Mouse (Mus musculus): ENCODE measurements around the gene Zfpm1.

The Zfpm1 gene

DNA sequence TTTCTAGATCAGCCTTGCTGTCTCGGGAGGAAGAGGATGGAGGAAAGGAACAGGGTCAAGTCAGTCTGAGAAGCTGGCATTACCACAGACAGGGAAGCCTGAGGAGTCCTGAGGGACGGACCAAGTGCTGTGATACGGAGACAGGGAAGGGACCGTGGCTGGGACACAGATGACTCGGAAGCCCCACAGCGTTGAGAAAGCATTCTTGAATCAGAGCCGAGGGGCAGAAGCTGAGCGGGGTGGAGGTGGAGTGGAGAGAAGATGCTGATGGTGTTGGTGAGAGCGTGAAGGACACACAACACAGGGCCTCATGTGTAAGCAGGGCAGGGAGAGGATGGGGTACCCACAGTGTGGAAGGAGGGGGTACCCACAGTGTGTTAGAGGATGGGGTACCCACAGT, 13.4 kb downstream of the Zfpm1 start:
- in situ Hi-C loops (cut with MboI, MseI) = no loop called here

DNA sequence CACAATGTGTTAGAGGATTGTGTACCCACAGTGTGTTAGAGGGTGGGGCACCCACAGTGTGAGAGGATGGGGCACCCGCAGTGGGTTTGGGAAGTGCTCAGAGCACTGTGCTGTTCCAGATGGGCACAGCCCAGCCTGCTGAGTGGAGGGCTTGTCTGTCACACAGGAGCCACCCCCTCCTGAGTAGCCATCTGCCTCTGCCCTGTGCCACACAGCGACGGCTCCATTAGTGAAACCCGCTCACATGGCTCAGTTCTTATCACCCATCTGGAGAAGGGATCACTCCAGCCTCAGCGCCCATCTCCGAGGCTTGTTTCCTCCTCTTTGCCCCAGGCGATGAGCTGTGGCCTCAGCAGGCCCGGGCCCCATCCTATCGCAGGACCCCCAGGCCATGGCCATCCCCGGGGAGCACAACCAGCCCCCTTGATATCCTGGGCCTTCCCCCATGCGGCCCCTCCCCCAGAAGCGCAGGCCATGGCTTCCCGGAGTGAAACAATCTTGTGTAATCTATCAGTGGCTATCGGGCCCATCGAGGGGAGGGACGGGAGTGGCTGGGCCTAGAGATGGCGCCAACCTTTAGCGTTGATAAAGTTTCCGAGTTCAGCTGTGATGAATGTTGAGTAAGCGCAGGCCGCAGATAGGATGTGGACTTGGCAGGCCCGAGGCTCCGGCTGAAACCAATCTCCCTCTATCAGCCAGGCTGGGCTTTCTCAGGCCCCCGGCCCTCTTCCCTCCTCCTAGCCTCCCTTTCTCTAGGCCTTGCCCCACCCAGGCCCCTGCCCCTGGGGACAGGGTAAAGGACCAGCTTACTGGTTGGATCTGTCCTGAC, 14.4 kb downstream of the Zfpm1 start:
- in situ Hi-C loops (cut with MboI, MseI) = no loop called here

DNA sequence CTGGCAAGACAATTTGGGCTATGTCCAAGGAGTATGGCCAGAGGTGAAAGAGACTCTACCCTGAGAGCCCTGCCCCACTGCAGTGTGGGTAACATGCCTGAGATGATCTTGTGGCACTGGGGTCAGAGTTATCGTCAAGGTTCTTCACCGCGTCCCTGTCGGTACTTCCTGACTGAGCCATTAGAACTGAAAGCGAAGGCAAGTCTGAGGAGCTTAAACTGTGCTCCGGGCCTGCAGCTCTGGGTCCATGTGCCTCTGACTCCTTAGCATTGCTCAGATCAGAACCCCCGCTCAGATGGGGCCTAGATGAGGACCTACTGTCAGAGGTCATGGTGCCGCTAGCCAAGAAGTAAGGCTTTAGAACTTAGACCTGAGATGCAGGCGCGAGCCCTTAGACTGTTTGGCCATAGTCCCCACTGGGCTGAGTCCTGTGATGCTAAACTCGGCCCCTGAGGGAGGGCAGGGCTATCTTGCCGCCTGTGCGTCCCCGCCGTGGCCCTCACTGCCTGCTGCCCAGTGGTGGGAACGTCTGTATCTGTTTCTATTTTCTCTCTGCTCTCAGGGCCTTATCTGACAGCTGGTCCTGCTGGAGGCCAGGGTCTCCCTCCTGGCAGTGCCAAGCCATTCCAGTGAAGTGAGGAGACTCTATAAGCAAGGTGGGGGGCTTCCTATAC, 17.8 kb downstream of the Zfpm1 start:
- in situ Hi-C loops (cut with MboI, MseI) = no loop called here

DNA sequence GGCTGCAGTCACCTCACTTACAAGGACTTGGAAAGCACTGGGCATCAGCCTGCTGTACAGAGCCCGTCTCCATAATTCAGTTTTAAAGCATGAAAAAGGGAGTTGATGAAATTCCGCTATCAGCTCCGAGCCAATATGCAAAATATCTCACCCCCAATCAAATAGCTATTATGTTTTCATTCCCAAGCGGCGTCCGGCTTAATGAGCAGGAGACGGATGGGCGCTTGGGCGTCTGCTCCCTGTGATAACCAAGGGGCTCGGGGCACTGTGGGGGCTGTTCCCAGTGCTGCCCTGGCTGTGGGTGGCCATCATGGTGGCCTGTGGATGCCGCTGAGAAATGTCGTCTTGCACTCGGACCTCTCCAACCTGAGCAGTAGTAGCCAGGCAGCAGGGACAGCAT, 19.1 kb downstream of the Zfpm1 start:
- in situ Hi-C loops (cut with MboI, MseI) = no loop called here

DNA sequence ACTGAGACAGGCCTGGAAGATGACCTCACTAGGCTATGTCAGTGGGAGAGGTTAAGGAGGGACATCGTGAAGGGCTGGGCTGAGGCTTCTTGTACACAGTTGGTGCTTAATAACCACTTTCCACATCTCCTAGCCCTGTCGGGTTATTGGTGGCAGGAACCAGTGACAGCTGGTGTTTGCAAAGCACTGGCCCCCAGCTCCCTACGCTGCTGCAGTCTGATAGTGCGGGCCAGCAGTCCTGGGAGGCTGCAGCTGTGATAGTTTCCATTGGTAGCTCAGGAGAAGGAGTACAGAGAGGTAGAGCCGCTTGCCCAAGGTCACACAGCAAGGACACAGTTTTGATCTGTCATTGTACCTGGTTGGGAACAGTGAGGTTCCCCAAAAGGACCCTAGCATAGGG, 19.9 kb downstream of the Zfpm1 start:
- in situ Hi-C loops (cut with MboI, MseI) = no loop called here

DNA sequence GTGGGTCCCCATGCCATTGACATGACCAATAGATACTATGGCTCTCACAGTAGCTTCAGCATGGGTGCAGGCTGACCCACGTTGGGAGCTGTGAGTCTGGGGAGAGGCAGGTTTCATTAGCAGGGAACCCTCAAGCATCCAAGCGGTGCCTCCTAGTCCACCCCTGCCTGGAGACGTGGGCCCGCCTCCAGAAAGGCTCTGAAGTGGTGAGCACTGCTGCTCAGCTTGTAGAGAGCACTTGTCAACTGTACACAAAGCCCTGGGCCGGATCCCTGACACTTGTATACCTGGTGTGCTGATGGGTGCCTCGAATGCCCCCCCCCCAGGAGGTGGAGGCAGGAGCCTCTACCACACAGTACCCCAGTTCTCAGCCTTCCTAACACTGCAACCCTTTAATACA, 21.5 kb downstream of the Zfpm1 start:
- in situ Hi-C loops (cut with MboI, MseI) = no loop called here

DNA sequence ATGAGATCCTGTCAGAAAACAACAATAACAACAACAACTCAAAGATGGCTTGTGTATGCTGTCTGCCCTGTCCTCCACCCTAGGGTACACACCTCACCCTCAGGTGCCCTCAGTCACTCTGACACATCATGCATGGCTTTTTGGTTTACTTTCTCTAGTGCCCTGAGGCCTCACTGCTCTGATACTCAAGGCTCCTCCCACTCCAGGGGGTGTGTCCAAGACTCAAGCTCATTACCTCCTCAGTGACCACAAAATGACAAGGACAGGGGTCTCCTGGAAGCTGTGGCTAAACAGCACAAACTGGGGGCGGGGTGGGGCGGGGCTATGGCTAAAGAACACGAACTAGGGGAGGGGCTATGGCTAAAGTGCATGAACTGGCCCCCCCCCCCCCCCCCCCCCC, 22.1 kb downstream of the Zfpm1 start:
- in situ Hi-C loops (cut with MboI, MseI) = no loop called here

DNA sequence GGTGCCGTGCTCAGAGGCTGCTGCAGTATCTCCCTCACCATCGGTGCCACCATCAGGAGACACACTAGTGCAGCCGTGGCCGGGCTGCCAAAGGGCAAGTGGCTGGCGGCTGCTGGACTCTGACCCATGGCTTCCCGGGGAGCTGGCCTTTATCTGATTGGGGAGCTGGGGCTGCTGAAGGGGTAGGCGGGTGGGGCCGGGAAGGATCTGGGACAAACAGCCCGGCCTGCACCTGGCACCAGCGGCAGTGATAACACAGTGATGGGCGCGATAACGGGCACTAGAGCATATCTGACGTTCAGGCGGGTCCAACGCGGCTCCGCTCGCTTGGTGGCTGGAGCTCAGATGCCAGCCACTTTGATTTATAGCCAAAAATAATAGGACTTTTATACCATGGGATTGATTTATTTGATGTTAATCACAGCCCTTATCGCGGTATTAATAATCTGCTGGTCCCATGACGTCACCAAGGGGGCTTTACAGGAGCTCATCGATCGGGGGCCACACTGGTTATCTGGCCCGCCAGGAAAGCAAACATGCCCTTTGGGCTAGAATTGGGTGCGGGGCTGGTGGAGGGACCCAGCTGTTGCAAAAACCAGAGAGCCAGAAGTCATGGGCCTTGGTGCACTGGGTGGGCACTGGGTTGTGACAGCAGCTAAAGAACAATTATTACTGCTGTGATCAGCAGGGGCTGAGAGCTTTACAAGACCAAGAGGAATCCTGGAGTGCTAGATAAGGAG, 24.9 kb downstream of the Zfpm1 start:
- in situ Hi-C loops (cut with MboI, MseI) = no loop called here

DNA sequence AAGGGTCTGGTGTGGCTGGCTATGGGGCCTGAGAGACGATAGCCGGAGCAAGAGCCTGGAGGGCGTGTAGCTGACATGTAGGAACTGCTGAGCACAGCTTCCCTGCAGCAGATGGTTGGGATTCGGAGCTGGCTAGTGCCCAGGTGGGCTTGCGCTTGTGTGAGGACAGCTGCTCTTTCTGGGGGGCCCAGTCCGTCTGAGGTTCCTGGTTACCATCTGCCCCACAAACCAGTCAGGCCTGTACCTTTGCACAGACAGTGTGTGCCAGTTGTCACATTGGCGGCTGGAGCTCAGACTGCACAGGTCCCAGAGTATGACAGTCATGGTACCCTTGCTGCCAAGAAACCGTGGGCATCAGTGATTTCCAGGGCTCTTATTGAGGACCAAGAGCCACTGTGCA, 25.9 kb downstream of the Zfpm1 start:
- in situ Hi-C loops (cut with MboI, MseI) = no loop called here

DNA sequence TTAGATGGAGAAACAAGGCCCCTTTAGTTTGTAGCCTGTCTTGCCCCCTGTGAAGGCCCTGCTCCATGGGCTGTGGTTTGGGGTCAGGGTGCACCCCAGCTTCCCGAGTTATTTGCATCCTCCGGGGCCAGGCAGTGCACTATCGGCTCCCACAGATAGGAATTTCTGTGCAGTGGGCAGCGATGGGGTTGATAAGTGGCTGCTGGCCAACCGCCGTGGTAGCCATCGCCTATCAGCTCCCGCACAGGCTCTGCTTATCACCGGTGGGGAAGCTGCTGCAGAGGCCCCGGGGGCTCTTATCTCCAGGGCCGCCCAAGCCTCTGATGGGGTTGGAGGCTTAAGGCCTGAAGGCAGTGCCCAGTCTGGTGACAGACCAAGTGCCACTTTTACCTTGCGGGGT, 27.3 kb downstream of the Zfpm1 start:
- in situ Hi-C loops (cut with MboI, MseI) = no loop called here

DNA sequence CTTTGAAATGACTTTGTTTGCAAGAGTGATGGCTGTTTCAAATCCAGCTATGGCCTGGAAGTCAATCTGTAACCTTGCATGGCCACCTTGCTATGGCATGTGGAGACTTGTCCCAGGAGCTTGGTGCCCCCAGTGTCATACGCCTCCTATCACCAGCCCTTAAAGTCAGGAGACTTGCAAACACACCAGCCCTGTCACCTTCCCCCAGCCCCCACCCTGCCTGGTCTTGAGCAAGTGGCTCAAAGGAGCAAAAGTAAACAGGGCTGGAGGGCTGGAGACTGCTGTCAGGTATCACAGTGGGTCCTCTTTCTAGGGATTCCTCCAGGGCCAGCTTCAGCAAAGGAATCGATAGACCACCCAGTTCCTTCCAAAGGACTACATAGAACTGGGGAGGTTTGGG, 29.2 kb downstream of the Zfpm1 start:
- in situ Hi-C loops (cut with MboI, MseI) = no loop called here

DNA sequence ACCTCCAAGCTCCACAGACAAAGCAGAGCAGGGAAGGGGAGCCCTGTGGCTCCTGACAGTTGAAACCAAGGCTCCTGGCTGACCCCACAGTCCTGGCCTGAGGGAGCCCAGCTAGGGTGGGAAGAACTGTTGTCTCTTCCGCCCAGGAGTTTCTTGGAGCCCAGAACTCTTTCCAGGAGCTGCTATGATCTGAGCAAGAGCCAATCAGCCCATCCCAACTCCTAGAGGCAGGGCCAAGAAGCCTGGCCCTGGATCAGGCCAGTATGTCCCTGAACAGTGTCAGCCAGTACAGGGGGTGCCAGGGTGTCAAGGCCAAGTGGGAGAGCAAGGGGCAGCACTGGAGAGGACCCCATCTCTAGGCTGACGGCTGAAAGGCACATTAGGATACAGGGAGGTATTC, 30.6 kb downstream of the Zfpm1 start:
- in situ Hi-C loops (cut with MboI, MseI) = no loop called here

DNA sequence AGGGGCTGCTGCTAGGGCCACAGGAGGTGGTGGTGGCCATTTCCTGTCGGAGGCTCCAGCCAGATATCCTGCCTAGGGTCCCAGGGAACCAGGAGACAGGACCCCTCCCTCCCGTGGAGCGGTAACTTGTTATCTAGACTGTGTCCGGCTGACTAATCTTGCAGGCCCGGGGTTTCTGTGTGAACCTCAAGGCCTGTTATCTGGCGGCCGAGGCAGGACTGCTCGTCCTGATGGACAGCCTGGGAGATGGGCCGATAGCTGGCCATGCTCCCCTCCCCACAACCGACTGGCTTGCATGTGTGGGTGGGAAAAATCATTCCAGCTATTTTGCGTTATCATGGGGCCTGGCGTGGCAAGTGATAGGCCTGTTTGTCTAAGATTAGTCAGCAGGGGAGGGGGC, 31.4 kb downstream of the Zfpm1 start:
- in situ Hi-C loops (cut with MboI, MseI) = no loop called here

DNA sequence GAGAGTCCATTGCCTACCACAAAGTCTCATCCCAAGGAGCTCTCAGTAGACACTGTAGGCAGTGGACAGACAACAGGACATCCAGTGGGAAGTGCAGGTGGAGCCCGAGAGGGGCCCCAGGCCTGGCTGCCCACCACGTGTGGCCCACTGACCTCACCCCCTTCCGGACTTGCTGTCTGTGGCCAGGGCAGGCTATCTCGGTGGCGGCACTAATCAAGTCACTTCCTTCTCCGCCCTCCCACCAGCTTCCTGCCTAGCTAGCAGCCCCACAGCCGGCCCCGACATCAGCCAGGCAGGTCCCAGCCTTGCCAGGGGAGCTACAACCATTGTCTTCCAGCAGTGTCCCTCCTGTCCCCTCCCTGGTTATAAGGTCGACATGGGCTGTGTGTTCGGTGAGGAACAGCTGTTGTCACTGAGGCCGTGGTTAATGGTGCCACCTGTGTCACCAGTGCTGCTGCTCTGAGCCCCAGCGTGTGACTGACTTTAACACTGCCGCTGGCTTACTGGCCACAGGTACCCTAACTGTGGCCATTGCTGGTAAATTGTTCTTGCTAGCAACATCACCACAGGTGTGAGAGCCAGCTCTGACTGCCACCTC, 33.1 kb downstream of the Zfpm1 start:
- in situ Hi-C loops (cut with MboI, MseI) = no loop called here

DNA sequence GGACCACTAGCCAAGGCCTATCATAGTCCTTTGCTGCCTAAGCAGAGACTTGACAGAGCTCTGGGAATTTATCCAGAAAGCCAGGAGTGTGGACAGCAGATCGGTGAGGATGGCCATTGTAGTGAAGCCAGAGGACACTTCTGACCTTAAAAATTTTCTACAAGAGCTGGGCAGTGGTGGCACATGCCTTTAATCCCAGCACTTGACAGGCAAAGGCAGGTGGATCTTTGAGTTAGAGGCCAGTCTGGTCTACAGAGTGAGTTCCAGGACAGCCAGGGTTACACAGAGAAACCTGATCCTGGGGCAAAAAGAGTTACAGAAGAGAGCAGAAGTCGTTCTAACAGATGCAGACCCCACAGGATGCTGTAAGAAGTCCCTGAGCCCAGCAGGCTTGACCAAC, 34.5 kb downstream of the Zfpm1 start:
- in situ Hi-C loops (cut with MboI, MseI) = no loop called here

DNA sequence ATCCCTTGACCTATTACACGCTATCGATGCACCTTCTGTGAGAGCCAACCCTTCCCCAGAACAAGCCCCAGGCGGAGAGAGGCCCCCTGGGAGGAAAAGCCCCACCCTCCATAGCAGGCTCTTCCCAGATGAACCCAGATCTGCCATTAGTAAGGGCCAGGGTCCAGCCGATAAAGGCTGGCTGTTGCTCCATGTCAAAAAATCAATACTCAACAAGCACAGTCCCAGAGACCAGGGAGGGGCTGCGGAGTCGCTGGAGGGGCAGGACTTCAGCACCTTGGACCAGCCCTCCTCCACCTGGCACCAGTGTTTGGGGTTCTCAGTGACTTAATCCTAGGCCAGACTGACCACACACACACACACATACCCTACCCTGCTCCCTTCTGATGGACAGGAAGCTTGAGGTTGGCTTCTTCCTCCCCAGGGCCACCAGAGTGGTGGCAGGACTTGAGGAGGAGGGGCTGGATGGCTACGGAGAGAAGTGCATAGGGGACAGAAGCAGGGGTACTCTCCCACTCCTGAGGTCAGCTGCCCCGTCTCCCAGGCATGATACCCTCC, 36.1 kb downstream of the Zfpm1 start:
- in situ Hi-C loops (cut with MboI, MseI) = no loop called here

DNA sequence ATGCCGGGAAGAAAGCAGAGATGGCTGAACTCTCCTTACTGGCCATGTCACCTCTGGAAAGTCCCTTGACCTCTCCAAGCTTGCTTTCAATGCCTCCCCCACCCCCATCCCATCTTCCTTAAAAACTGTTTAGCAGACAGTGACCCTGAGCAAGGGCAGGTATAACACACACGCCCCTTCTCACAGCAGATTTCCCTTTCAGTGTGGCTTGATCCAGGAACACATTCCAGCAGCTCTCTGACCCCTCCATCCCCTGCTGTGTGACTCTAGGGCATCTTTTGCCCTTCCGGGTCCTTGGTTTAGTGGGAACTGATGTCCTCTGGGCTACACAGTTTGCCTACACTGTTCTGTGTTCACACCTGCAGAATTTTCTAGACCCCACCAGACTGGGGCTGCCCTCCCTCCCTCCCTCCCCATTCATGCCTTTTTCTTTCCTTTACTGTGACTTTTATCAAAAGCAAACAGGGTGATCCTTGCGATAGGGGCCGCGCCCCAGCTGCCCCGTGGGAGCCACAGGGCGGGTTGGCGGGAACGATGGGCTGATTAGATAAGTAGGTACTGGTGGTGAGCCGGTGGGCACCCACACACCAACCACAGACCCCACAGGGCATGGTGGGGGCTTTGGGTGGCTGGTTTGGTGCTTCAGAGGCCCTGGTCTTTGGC, 37.2 kb downstream of the Zfpm1 start:
- in situ Hi-C loops (cut with MboI, MseI) = no loop called here

DNA sequence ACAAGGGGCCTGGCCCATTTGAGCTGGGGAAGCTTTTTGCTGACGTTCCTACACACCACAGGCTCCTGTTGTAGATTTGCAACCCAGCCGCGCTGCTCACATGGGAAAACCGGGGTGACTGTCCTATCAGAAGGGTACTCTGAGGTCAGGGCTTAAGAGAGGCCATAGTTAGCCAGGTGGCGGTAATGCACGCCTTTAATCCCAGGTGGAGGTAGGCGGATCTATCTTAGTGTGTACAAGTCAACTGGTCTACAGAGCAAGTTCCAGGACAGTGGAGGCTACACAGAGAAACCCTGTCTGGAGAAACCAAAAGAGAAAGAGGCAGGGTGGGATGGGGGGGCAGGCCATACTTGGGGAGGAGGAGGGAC, 37.8 kb downstream of the Zfpm1 start:
- in situ Hi-C loops (cut with MboI, MseI) = no loop called here

DNA sequence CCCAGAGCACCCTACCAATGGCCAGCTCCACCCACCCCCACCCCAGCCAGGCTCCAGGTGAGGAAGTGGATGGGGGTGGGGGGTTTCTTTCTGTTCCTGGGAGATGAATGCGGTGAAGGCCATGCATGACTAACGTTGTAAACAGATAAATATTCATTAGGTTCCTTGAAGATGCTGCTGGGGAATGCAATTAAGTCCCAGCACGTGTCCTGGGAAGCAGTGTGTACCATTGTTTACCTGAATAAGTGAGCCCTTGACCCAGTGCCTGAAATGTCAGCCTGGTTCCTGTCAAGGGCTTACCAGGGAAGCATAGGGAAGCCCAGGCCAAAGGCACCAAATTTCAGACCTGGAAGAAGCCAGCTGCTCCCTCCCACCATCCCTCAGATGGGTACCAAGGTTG, 38.6 kb downstream of the Zfpm1 start:
- in situ Hi-C loops (cut with MboI, MseI) = no loop called here

DNA sequence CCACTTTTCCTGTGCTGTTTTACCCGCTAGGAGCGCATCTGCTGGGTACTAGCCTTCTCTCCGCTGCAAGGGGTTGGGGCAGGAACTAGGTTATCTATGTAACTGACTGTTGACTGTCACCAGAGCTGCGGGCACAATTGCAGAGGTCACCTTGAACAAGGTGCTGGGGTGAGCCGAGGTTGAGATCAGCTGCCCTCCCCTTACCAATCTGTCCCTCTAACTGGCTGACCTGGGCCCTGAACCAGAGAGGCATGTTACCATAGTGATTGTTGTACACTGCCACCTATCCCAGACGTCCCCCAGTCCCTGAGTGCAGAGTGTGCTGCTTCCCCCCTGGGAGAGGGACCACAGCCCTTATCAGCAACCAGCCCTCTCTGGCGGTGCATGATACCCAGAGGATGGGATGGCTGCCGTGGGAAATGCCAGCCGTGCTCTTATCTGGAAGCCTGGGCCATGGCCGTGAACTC, 39.5 kb downstream of the Zfpm1 start:
- in situ Hi-C loops (cut with MboI, MseI) = no loop called here

DNA sequence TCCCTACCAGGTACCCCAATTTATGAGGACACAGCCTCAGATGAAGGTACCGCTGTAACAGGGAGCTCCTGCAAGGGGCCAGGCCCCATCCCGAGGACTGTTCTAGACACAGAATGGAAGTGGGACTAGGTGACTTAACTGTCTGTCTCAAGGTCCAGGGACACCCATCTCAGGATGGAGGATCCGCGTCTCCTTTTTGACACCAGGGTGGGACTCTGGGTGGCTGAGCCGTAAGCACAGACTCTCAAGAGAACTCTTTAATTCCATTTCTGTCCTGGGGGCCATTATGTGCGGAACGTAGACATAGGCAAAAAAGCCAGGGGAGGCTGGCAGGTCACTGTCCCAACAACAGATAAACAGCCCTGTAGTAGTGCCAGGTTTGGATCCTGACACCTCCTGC, 40.2 kb downstream of the Zfpm1 start:
- in situ Hi-C loops (cut with MboI, MseI) = no loop called here
